Mouse (Mus musculus): ENCODE measurements at regions not wholly inside any gene's neighbourhood (a gene's known extent, or its start where the extent isn't known, plus 50 kb on each side); places are given as distances from the start of the nearest gene placed in this dataset.

DNA sequence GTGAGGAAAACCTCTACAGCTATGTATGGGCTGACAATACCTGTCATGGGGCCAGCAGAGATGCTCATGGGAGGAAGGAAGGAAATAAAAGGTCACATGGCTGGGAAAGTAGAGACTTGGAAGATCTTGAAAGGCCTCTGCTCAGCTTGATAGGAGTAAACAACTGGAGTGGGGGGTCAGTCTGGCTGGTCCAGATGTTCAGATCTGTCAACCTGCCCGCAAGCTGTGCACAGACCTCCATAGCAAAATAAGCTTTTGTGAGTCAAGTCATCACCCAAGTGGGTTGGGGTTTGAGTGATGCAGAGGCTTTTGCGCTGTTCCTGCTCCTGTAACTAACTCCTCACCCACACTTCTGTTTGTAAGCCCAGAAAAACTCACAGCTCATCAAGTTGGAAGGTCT lies 179.9 kb upstream of the Cenpe start:
- TF ChIP-seq CTCF (IDR thresholded peaks at IDR 0.05; ENCODE audit: borderline replicate concordance, insufficient read depth, low read depth, low read length) (no peak), POLR2A (IDR thresholded peaks at IDR 0.05; ENCODE audit: borderline replicate concordance, insufficient read depth, low read length) (no peak)

All from cerebellum, adult 2 months (tissue).